Comparison of ENCODE assay signal across 9 mouse cellular contexts in the genomic region with DNA sequence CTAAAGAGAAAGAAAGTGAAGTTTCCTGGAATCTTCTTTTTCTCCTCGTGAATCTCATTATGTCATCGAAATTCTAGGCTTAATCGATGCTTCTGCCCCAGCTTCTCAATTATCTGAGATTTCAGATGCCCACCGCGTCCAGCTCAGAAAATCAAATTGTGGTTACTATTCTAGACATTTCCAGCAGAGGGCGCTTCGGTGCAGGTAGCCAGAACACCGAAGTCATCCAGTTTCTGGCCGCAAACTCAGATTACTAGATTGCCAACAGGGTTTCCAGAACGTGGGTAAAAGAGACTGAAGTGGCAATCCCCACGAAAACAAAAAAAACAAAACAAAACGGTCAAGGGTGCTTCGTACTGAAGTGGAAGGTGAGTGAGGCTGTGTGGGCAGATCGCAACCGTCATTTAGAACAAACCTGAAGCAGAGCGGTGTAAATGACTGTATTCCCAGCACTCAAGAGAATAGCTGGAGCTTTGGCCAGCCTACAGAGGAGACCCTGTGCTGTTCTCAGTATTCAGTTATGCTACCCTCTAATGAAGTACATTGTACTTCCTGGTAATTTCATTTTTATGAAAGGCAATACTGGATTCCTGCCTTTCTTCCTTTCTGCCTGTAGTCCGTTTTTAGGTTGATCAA.
DNase-seq lines count a peak whose midpoint lies in the region; ATAC-seq and TF ChIP-seq lines count a peak whose summit lies in the region.
"Had no signal": no experiment of that assay in that cellular context is flagged by ENCODE, and none has a peak within 500 bp of the region (broad histone marks: within the 10 kb centered on the region; RNA-seq: fewer than 3 reads in every experiment).

No protein-coding gene starts in this region.

- DNase-seq in adrenal gland, adult 18-20 months (ENCODE audit: low spot score in 2 of 2): peak; percentile 34 to 46
- DNase-seq in adrenal gland, postnatal 4 days (ENCODE audit: low spot score in 2 of 2): no peak
- peak; percentile 20 for DNase-seq in adrenal gland, postnatal 25 days
- peak; percentile 76 for DNase-seq in hindbrain, embryonic 11.5 days (ENCODE audit: low spot score)
- peak; percentile 23 to 59 for DNase-seq in layer of hippocampus, postnatal 25 days (ENCODE audit: extremely low spot score in 1 of 2, low spot score in 1 of 2)
- DNase-seq in mesoderm, embryonic 11.5 days (ENCODE audit: low read depth, low spot score): peak; percentile 63

- peak; percentile 71; the same call in 1 of the 2 replicates for TF ChIP-seq CTCF in small intestine, adult 2 months (IDR thresholded peaks at IDR 0.05; ENCODE audit: extremely low read depth, insufficient read length, insufficient replicate concordance, low read depth, low read length)

- no peak overlapping the region for H3K9ac ChIP-seq in embryonic facial prominence, embryonic 13.5 days
- H3K9ac ChIP-seq in hindbrain, embryonic 11.5 days (ENCODE audit: low read depth, low read length): no peak overlapping the region
- H3K9ac ChIP-seq: midbrain, embryonic 12.5 days had no signal

- H3K27ac ChIP-seq in embryonic facial prominence, embryonic 13.5 days: no peak overlapping the region
- H3K27ac ChIP-seq in hindbrain, embryonic 11.5 days (ENCODE audit: low read depth, low read length): no peak overlapping the region
- H3K27ac ChIP-seq in small intestine, adult 2 months (ENCODE audit: insufficient read depth, low read depth, low read length): no peak overlapping the region
- H3K27ac ChIP-seq: midbrain, embryonic 12.5 days had no signal

- peak overlapping the region; percentile 19 for H3K4me3 ChIP-seq in embryonic facial prominence, embryonic 13.5 days
- no peak overlapping the region for H3K4me3 ChIP-seq in hindbrain, embryonic 11.5 days (ENCODE audit: low read depth, low read length)
- no peak overlapping the region for H3K4me3 ChIP-seq in small intestine, adult 2 months (ENCODE audit: low read depth, low read length)
- H3K4me3 ChIP-seq: midbrain, embryonic 12.5 days had no signal

- H3K27me3 ChIP-seq in embryonic facial prominence, embryonic 13.5 days: peaks cover 16% of the 10 kb centered on the region
- no peaks in the 10 kb centered on the region for H3K27me3 ChIP-seq in hindbrain, embryonic 11.5 days (ENCODE audit: control insufficient read depth, insufficient read depth, low read length)
- H3K27me3 ChIP-seq in small intestine, adult 2 months (ENCODE audit: control insufficient read depth, insufficient read depth, low read length): no peaks in the 10 kb centered on the region

- no peak for TF ChIP-seq POLR2A in small intestine, adult 2 months (IDR thresholded peaks at IDR 0.05; ENCODE audit: low read depth, low read length)

- H3K9me3 ChIP-seq in embryonic facial prominence, embryonic 13.5 days: no peaks in the 10 kb centered on the region
- H3K9me3 ChIP-seq in hindbrain, embryonic 11.5 days (ENCODE audit: control insufficient read depth, low read length): no peaks in the 10 kb centered on the region
- H3K9me3 ChIP-seq: midbrain, embryonic 12.5 days had no signal

- peak overlapping the region; percentile 50 for H3K4me2 ChIP-seq in embryonic facial prominence, embryonic 13.5 days
- no peak overlapping the region for H3K4me2 ChIP-seq in hindbrain, embryonic 11.5 days (replicated peaks; ENCODE audit: low read depth, low read length)
- H3K4me2 ChIP-seq: midbrain, embryonic 12.5 days had no signal

- no peaks in the 10 kb centered on the region for H3K36me3 ChIP-seq in embryonic facial prominence, embryonic 13.5 days
- H3K36me3 ChIP-seq in hindbrain, embryonic 11.5 days (ENCODE audit: control insufficient read depth, insufficient read depth, low read length): no peaks in the 10 kb centered on the region
- H3K36me3 ChIP-seq in small intestine, adult 2 months (ENCODE audit: control insufficient read depth, insufficient read depth, low read length): no peaks in the 10 kb centered on the region
- H3K36me3 ChIP-seq: midbrain, embryonic 12.5 days had no signal

- WGBS in embryonic facial prominence, embryonic 13.5 days: 19% methylated on average over 17 of the region's 17 CpGs
- 21% methylated on average over 17 of the region's 17 CpGs for WGBS in hindbrain, embryonic 11.5 days
- WGBS in small intestine, adult 2 months: 20% methylated on average over 17 of the region's 17 CpGs

- no peak for ATAC-seq in embryonic facial prominence, embryonic 13.5 days (ENCODE audit: insufficient number of reproducible peaks, insufficient read depth, low FRiP score, low TSS enrichment, low read depth)
- ATAC-seq in hindbrain, embryonic 11.5 days (ENCODE audit: low FRiP score): no peak

- no peaks in the 10 kb centered on the region for H3K4me1 ChIP-seq in embryonic facial prominence, embryonic 13.5 days
- H3K4me1 ChIP-seq in hindbrain, embryonic 11.5 days (replicated peaks; ENCODE audit: control insufficient read depth, insufficient read depth, low read length): no peaks in the 10 kb centered on the region
- H3K4me1 ChIP-seq in small intestine, adult 2 months (ENCODE audit: control insufficient read depth, insufficient read depth, insufficient read length, low read length): no peaks in the 10 kb centered on the region
- H3K4me1 ChIP-seq: midbrain, embryonic 12.5 days had no signal

Comparison
In these comparisons a context has a peak if more than half of its experiments do, and no peak if none do; other contexts are left out.
1. DNase-seq: peak in adrenal gland, adult 18-20 months (2 of 2), adrenal gland, postnatal 25 days (single experiment), hindbrain, embryonic 11.5 days (single experiment), layer of hippocampus, postnatal 25 days (2 of 2) and mesoderm, embryonic 11.5 days (single experiment); none in adrenal gland, postnatal 4 days (0 of 2).